Mouse (Mus musculus) heart, embryonic 13.5 days (tissue): ENCODE results near the gene Ganc. TPM values are rescaled to one million over a fixed set of nuclear protein-coding genes. Genes with fewer than 3 reads are reported as not detected.

Experiments
- ATAC-seq: fragments of 200-750 bp; cut with Nextera tagmentation; 2 replicates; pipeline ENCODE4 v1.8.0; 2017; ENCODE audit warnings: moderate TSS enrichment; ENCODE audit not compliant: insufficient number of reproducible peaks, low FRiP score, low TSS enrichment; ENCODE audit errors: extremely low read depth
- H3K27ac ChIP-seq: fragments of 300-500 bp; sonication (generic); replicated peaks from 2 replicates; pipeline ENCODE4 v1.5.1; 2015; ENCODE audit warnings: moderate library complexity, mild to moderate bottlenecking, inconsistent platforms
- H3K27me3 ChIP-seq: fragments of 300-500 bp; sonication (generic); replicated peaks from 2 replicates; pipeline ENCODE4 v1.6.1; 2015; ENCODE audit warnings: mild to moderate bottlenecking, inconsistent platforms
- H3K36me3 ChIP-seq: fragments of 300-500 bp; sonication (generic); 2 replicates; pipeline ENCODE4 v1.6.1; 2015; ENCODE audit warnings: mild to moderate bottlenecking, inconsistent platforms
- H3K4me1 ChIP-seq: fragments of 300-500 bp; sonication (generic); 2 replicates; pipeline ENCODE4 v1.6.1; 2015; ENCODE audit warnings: inconsistent platforms
- H3K4me2 ChIP-seq: fragments of 300-500 bp; sonication (generic); 2 replicates; pipeline ENCODE4 v1.6.1; 2015; ENCODE audit warnings: inconsistent platforms, mild to moderate bottlenecking, moderate library complexity
- H3K4me3 ChIP-seq: fragments of 300-500 bp; sonication (generic); 2 replicates; pipeline ENCODE4 v1.5.1; 2015; ENCODE audit warnings: moderate library complexity, mild to moderate bottlenecking, inconsistent platforms
- H3K9ac ChIP-seq: fragments of 300-500 bp; sonication (generic); 2 replicates; pipeline ENCODE4 v1.6.1; 2015; ENCODE audit warnings: inconsistent platforms, mild to moderate bottlenecking, moderate library complexity
- H3K9me3 ChIP-seq: fragments of 300-500 bp; sonication (generic); 2 replicates; pipeline ENCODE4 v1.6.1; 2016; ENCODE audit warnings: inconsistent platforms
- WGBS: fragments of 180-500 bp; shearing (Covaris S2); methylation state at CpG from one replicate; pipeline ENCODE4 v1.1.7; 2015; ENCODE audit warnings: mixed read lengths; 5-methylcytosine and 5-hydroxymethylcytosine counted together
- polyA plus RNA-seq: library from polyadenylated mRNA; unstranded; fragments of >200 nt; fragmentation: Nextera tagmentation; extraction: Ambion mirVana; gene quantifications from 2 replicates; pipeline ENCODE4 v1.2.1, GENCODE M21; 2015

The Ganc gene
- polyA plus RNA-seq, 1 experiment from 2014 or later = 8.7 TPM

GRCm38 (mm10) chr2:120452600-120452999 lies 48.9 kb downstream of the Ganc start:
- no peak overlapping the region for H3K9ac ChIP-seq
- H3K4me3 ChIP-seq = no peak overlapping the region
- no peak overlapping the region for H3K27ac ChIP-seq
- no peak overlapping the region for H3K4me2 ChIP-seq
- no peak for ATAC-seq
- 50% methylated on average over 4 of the region's 4 CpGs for WGBS
- no peaks in the 10 kb centered on the region for H3K9me3 ChIP-seq
- H3K4me1 ChIP-seq = peaks cover 8% of the 10 kb centered on the region; the same call in 1 of the 2 replicates
- H3K27me3 ChIP-seq = no peaks in the 10 kb centered on the region
- H3K36me3 ChIP-seq = no peaks in the 10 kb centered on the region

- Histone ChIP-seq H3K27me3 (no peaks in the 10 kb centered on the region), H3K27ac (no peak overlapping the region), H3K4me2 (no peak overlapping the region), H3K9ac (no peak overlapping the region), H3K4me1 (peaks cover 8% of the 10 kb centered on the region; the same call in 1 of the 2 replicates), H3K9me3 (no peaks in the 10 kb centered on the region), H3K36me3 (no peaks in the 10 kb centered on the region), H3K4me3 (no peak overlapping the region)
- no peak for ATAC-seq
- 60% methylated on average over 2 of the region's 2 CpGs for WGBS
Observed at GRCm38 (mm10) chr2:120454987-120455386, 51.3 kb downstream of the Ganc start.

DNA sequence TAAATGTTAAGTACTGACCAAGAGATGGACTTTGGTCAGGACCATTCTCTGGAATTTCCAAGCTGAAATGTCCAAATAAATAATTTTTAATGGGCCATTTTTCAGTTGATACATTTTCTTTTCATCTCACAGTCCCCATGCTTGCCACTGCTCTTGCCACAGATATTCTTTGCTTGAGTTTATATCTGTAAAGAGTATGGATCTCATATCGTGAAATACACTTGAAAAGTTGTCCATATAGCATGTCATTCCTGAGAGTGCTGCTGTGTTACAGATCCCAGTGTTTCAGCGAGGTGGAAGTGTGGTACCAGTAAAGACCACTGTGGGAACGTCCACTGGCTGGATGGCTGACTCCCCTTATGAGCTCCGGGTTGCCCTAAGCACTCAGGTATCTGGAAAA lies 52.0 kb downstream of the Ganc start, which contains the start of gene Capn3:
Capn3 (plus strand) TSS at position 301 of the 400 bp plus-strand sequence.
- no peak within 1 kb of the TSS for H3K4me2 ChIP-seq
- 64% methylated on average over 4 of the region's 4 CpGs for WGBS
- H3K9me3 ChIP-seq = no peaks in the 10 kb centered on the region
- no peak within 1 kb of the TSS for H3K27ac ChIP-seq
- H3K9ac ChIP-seq = no peak within 1 kb of the TSS
- no peaks in the 10 kb centered on the region for H3K27me3 ChIP-seq
- ATAC-seq = no peak
- no peak within 1 kb of the TSS for H3K4me3 ChIP-seq
- H3K36me3 ChIP-seq = no peaks in the 10 kb centered on the region
- peaks cover 5% of the 10 kb centered on the region; the same call in 1 of the 2 replicates for H3K4me1 ChIP-seq

DNA sequence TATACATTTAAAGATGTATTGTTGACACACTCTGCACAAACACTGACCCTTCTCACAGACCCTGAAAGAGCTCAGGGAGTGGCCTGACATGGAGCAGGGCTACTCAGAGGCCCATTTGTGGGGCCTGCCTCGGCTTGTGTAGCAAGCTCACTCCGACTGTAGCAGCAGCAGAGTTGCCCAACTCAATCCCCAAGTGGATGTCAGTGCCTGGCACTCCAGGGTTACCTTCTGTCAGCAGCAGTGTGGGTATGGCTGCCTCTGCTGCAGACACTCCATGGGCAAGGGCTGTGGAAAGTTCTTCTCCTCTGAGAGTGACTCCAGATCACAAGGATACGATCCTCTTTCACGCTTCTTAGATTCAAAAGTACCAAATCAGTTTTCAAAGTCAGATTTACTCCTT lies 56.5 kb downstream of the Ganc start:
- no peak for ATAC-seq
- Histone ChIP-seq H3K4me3 (no peak overlapping the region), H3K36me3 (no peaks in the 10 kb centered on the region), H3K4me1 (peaks cover 19% of the 10 kb centered on the region), H3K27me3 (no peaks in the 10 kb centered on the region), H3K4me2 (no peak overlapping the region), H3K9ac (no peak overlapping the region), H3K27ac (no peak overlapping the region), H3K9me3 (no peaks in the 10 kb centered on the region)
- 74% methylated on average over 4 of the region's 4 CpGs for WGBS

GRCm38 (mm10) chr2:120463328-120463727 lies 59.6 kb downstream of the Ganc start:
- Histone ChIP-seq H3K27me3 (no peaks in the 10 kb centered on the region), H3K4me3 (no peak overlapping the region), H3K9me3 (no peaks in the 10 kb centered on the region), H3K4me1 (peaks cover 19% of the 10 kb centered on the region), H3K4me2 (peak overlapping the region; percentile 8; the same call in 1 of the 2 replicates), H3K9ac (no peak overlapping the region), H3K27ac (peak overlapping the region; percentile 57), H3K36me3 (no peaks in the 10 kb centered on the region)
- ATAC-seq = no peak
- 32% methylated on average over 7 of the region's 7 CpGs for WGBS

DNA sequence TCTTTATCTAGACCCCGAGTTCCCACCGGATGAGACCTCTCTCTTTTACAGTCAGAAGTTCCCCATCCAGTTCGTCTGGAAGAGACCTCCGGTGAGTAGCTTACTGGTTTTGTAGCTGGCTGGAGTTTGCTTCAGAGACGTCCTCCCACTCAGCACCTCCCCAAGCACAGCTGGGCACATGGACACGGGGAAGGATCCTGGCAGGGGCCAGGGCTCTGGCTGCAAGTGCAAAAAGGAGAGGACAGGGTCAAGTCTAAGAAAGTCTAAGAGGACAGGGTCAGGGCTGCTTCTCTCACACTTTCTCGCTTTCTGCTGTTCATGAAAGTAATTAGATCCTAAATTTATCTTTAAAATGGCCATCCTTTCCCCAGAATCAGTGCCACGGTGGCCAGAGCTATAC lies 60.4 kb downstream of the Ganc start:
- H3K9ac ChIP-seq = no peak overlapping the region
- no peak for ATAC-seq
- no peaks in the 10 kb centered on the region for H3K27me3 ChIP-seq
- 0 out of 2 replicates have a peak overlapping the region, but pooled peaks have one; percentile 57 for H3K27ac ChIP-seq
- peaks cover 19% of the 10 kb centered on the region for H3K4me1 ChIP-seq
- H3K9me3 ChIP-seq = no peaks in the 10 kb centered on the region
- H3K36me3 ChIP-seq = no peaks in the 10 kb centered on the region
- H3K4me3 ChIP-seq = no peak overlapping the region
- 64% methylated on average over 8 of the region's 8 CpGs for WGBS
- no peak overlapping the region for H3K4me2 ChIP-seq

GRCm38 (mm10) chr2:120464732-120465396 lies 61.2 kb downstream of the Ganc start:
- WGBS = 88% methylated on average over 2 of the region's 2 CpGs
- no peak for ATAC-seq
- H3K36me3 ChIP-seq = no peaks in the 10 kb centered on the region

DNA sequence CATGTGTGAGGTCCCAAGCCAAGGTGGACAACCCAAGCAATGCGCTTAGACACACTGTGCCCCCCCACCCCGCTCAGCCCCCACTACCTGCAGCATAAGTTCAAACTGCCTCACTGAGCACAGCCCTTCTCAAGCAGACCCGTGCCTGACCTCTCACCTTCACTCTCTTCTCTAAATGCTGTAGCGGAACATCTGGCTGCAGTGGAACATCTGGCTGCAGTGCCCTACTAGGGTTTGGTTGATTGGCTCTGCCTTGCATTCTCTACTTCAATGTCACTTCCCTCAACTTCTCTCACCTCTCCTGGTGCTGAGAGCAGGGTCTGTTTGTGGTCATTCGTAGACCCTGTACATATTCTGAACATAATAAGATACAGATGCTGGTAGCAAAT lies 61.7 kb downstream of the Ganc start:
- H3K27me3 ChIP-seq = no peaks in the 10 kb centered on the region
- no peak overlapping the region for H3K4me2 ChIP-seq
- ATAC-seq = no peak
- peaks cover 19% of the 10 kb centered on the region for H3K4me1 ChIP-seq
- H3K36me3 ChIP-seq = no peaks in the 10 kb centered on the region
- H3K27ac ChIP-seq = no peak overlapping the region
- H3K9me3 ChIP-seq = no peaks in the 10 kb centered on the region
- H3K9ac ChIP-seq = no peak overlapping the region
- no peak overlapping the region for H3K4me3 ChIP-seq
- WGBS = 84% methylated on average over 5 of the region's 5 CpGs

More at GRCm38 (mm10) chr2:120464732-120465396, 61.2 kb downstream of the Ganc start:
- peaks cover 19% of the 10 kb centered on the region for H3K4me1 ChIP-seq
- no peaks in the 10 kb centered on the region for H3K27me3 ChIP-seq
- H3K27ac ChIP-seq = no peak overlapping the region
- no peak overlapping the region for H3K9ac ChIP-seq
- H3K4me3 ChIP-seq = no peak overlapping the region
- no peak overlapping the region for H3K4me2 ChIP-seq
- H3K9me3 ChIP-seq = no peaks in the 10 kb centered on the region

- no peak overlapping the region for H3K4me3 ChIP-seq
- no peak overlapping the region for H3K27ac ChIP-seq
- H3K9ac ChIP-seq = no peak overlapping the region
- H3K9me3 ChIP-seq = no peaks in the 10 kb centered on the region
- ATAC-seq = no peak
- H3K4me2 ChIP-seq = no peak overlapping the region
- H3K36me3 ChIP-seq = no peaks in the 10 kb centered on the region
- H3K27me3 ChIP-seq = no peaks in the 10 kb centered on the region
- H3K4me1 ChIP-seq = peaks cover 13% of the 10 kb centered on the region
Observed at GRCm38 (mm10) chr2:120468011-120468410, 64.3 kb downstream of the Ganc start.

DNA sequence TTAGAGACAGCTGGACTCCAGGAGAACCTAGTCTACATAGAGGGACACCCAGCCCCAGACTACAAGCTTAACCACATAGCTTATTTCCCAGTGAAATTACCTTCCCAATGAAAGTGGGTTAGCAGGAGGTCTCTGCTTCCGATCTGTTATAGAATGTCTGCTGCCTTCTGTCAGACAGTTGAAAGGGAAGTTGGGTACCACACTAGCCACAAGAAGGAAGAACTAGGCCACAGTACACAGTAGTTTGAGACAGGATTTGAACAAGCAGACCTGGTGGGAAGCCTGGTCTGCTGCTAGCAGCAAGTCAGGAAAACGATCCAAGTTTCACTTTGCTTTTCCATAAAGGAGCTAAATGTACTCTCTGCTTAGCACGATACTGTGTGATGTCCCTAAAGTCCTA lies 65.5 kb downstream of the Ganc start:
- H3K4me2 ChIP-seq = no peak overlapping the region
- H3K27me3 ChIP-seq = no peaks in the 10 kb centered on the region
- no peak overlapping the region for H3K4me3 ChIP-seq
- no peak overlapping the region for H3K9ac ChIP-seq
- ATAC-seq = no peak
- no peak overlapping the region for H3K27ac ChIP-seq
- no peaks in the 10 kb centered on the region for H3K36me3 ChIP-seq
- no peaks in the 10 kb centered on the region for H3K9me3 ChIP-seq
- peaks cover 1% of the 10 kb centered on the region for H3K4me1 ChIP-seq
- WGBS = 84% methylated on average over 3 of the region's 3 CpGs

DNA sequence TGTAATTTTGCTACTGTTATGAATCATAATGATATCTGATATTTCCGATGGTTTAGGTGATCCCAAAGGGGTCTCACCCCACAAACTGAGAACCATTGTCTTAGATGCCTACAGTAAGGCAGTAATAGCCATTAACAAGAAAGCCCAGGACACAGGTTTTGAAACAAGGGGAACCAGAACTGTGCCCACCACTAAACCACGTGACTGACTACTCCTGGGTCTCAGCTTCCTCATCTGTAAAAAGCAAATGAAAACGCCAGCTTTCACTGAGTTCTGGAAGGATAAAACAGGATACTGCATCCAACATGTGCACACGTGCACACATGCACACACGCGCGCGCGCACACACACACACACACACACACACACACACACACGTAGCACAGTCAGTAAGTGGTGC lies 66.0 kb downstream of the Ganc start:
- H3K9ac ChIP-seq = no peak overlapping the region
- ATAC-seq = no peak
- H3K27ac ChIP-seq = no peak overlapping the region
- H3K4me1 ChIP-seq = no peaks in the 10 kb centered on the region
- H3K4me3 ChIP-seq = no peak overlapping the region
- no peaks in the 10 kb centered on the region for H3K27me3 ChIP-seq
- WGBS = 81% methylated on average over 10 of the region's 10 CpGs
- H3K4me2 ChIP-seq = no peak overlapping the region
- no peaks in the 10 kb centered on the region for H3K36me3 ChIP-seq
- no peaks in the 10 kb centered on the region for H3K9me3 ChIP-seq

DNA sequence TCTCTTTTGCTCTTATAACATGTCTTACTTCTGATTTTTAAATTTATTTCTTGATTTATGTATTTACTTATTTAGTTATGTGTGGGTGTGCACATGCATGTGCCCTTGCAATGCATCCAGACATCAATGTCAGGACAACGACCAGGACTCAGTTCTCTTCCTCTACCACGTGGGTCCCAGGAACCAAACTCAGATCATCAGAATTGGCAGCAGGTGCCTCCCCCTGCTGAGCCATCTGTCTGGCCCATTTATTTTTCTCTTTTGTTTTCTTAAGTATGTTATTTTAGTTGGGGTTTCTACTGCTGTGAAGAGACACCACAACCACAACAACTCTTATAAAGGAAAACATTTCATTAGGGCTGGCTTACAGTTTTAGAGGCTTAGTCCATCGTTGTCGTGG lies 67.2 kb downstream of the Ganc start:
- 73% methylated on average over 4 of the region's 4 CpGs for WGBS
- Histone ChIP-seq H3K9ac (no peak overlapping the region), H3K9me3 (no peaks in the 10 kb centered on the region), H3K27ac (no peak overlapping the region), H3K4me3 (no peak overlapping the region), H3K27me3 (no peaks in the 10 kb centered on the region), H3K36me3 (no peaks in the 10 kb centered on the region), H3K4me2 (no peak overlapping the region), H3K4me1 (no peaks in the 10 kb centered on the region)
- no peak for ATAC-seq
